Mouse (Mus musculus) midbrain, embryonic 14.5 days (tissue): Measurements from ENCODE around the gene Hnf4a. TPM values are rescaled to one million over a fixed set of nuclear protein-coding genes. Genes with fewer than 3 reads are reported as not detected.

Experiments used
- ATAC-seq: fragments of 200-750 bp; cut with Nextera tagmentation; 2 replicates; pipeline ENCODE4 v1.8.0; 2017; ENCODE audit warnings: moderate number of reproducible peaks, moderate library complexity; ENCODE audit not compliant: low FRiP score, low TSS enrichment
- DNase-seq: peaks from one replicate; pipeline ENCODE4 v3.0.0-alpha.2; 2015
- H3K27ac ChIP-seq: fragments of 300-500 bp; sonication (generic); replicated peaks from 2 replicates; pipeline ENCODE4 v1.5.1; 2014; ENCODE audit warnings: mild to moderate bottlenecking, low read depth, low read length, moderate library complexity
- H3K27me3 ChIP-seq: fragments of 300-500 bp; sonication (generic); 2 replicates; pipeline ENCODE4 v1.6.1; 2014; ENCODE audit warnings: low read length, control low read depth, mixed read lengths; ENCODE audit not compliant: control insufficient read depth, insufficient read depth
- H3K36me3 ChIP-seq: fragments of 300-500 bp; sonication (generic); 2 replicates; pipeline ENCODE4 v1.6.1; 2014; ENCODE audit warnings: low read length, control low read depth; ENCODE audit not compliant: control insufficient read depth, insufficient read depth
- H3K4me1 ChIP-seq: fragments of 300-500 bp; sonication (generic); 2 replicates; pipeline ENCODE4 v1.6.1; 2014; ENCODE audit warnings: mild to moderate bottlenecking, antibody characterized with exemption, low read length, control low read depth; ENCODE audit not compliant: control insufficient read depth, insufficient read depth
- H3K4me2 ChIP-seq: fragments of 300-500 bp; sonication (generic); 2 replicates; pipeline ENCODE4 v1.6.1; 2014; ENCODE audit warnings: mild to moderate bottlenecking, low read length, moderate library complexity
- H3K4me3 ChIP-seq: fragments of 300-500 bp; sonication (generic); replicated peaks from 2 replicates; pipeline ENCODE4 v1.5.1; 2014; ENCODE audit warnings: low read depth, low read length
- H3K9ac ChIP-seq: fragments of 300-500 bp; sonication (generic); replicated peaks from 2 replicates; pipeline ENCODE4 v1.6.1; 2014; ENCODE audit warnings: mild to moderate bottlenecking, low read length, moderate library complexity
- H3K9me3 ChIP-seq: fragments of 300-500 bp; sonication (generic); 2 replicates; pipeline ENCODE4 v1.6.1; 2016; ENCODE audit warnings: low read length, control low read depth, mixed read lengths; ENCODE audit not compliant: control insufficient read depth
- WGBS: fragments of 180-500 bp; shearing (Covaris S2); extraction: QIAGEN DNeasy Blood & Tissue Kit; methylation state at CpG from one replicate; pipeline ENCODE4 v1.1.7; 2014; 5-methylcytosine and 5-hydroxymethylcytosine counted together
- polyA plus RNA-seq: library from polyadenylated mRNA; unstranded; fragments of >200 nt; fragmentation: Nextera tagmentation; extraction: Ambion mirVana; gene quantifications from 2 replicates; pipeline ENCODE4 v1.2.1, GENCODE M21; 2014

Gene Hnf4a
- polyA plus RNA-seq, 1 experiment from 2014 or later = not detected

GRCm38 (mm10) chr2:163549786-163550185, 43.2 kb downstream of the Hnf4a start:
- Histone ChIP-seq H3K36me3 (no peaks in the 10 kb centered on the region), H3K27me3 (no peaks in the 10 kb centered on the region), H3K4me2 (no peak overlapping the region), H3K9me3 (no peaks in the 10 kb centered on the region), H3K27ac (no peak overlapping the region), H3K9ac (no peak overlapping the region), H3K4me1 (no peaks in the 10 kb centered on the region), H3K4me3 (no peak overlapping the region)
- WGBS = 39% methylated on average over 6 of the region's 6 CpGs
- DNase-seq = no peak
- ATAC-seq = no peak

- ATAC-seq = no peak
- Histone ChIP-seq H3K4me1 (no peaks in the 10 kb centered on the region), H3K9me3 (no peaks in the 10 kb centered on the region), H3K27ac (no peak overlapping the region), H3K9ac (no peak overlapping the region), H3K36me3 (no peaks in the 10 kb centered on the region), H3K27me3 (no peaks in the 10 kb centered on the region), H3K4me2 (no peak overlapping the region), H3K4me3 (no peak overlapping the region)
- 87% methylated on average over 8 of the region's 8 CpGs for whole genome bisulfite sequencing
- DNase-seq = no peak
Observed at GRCm38 (mm10) chr2:163552518-163552929, 45.9 kb downstream of the Hnf4a start.

DNA sequence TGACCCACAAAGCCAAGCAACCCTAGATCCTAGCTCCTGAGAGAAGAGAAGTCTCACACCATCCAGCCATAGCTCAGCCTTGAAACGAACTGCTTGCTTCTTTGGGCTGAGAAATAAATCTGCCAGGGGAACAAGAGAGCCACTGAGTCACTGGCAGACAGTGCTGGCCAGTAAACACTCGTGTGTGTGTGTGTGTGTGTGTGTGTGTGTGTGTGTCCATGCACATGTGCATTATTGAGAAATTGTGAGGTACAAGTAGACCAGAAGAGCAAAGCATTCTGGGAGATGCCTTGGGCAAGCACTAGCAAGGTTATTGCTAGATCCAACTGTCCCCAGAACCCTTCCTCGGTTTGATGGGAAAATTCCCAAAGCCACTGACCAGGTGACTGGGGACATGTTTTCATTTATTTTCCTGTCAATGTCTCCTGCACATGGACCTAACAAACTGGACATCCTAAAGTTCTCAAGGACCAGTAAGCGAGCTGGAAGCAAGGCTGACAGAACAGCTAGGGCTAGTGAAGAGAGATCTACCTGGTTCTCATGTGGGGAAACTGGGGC, 47.9 kb downstream of the Hnf4a start:
- Histone ChIP-seq H3K4me1 (no peaks in the 10 kb centered on the region), H3K4me3 (no peak overlapping the region), H3K9me3 (no peaks in the 10 kb centered on the region), H3K9ac (no peak overlapping the region), H3K27me3 (no peaks in the 10 kb centered on the region), H3K36me3 (no peaks in the 10 kb centered on the region), H3K27ac (no peak overlapping the region), H3K4me2 (no peak overlapping the region)
- DNase-seq (no peak), ATAC-seq (no peak)
- 77% methylated on average over 4 of the region's 4 CpGs for WGBS

DNA sequence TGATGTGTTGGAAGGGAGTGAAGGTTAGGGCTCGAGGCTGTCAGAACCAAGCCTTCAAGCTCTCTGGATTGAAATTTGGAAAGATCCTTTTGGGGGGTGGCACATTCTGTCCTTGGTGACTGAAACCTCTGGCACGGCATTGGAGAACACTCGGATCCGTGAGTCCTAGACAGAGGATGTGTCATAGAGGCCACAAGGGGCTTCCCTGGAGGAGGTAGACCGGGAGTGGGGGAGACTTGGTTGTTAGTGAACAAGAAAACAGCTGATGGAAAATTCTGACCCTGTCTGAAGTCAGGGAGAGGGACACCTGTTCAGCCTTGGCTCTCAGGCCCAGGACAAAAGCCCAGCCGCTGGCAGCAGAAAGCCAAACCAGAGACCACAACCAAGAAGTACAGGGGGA, 48.4 kb downstream of the Hnf4a start:
- H3K4me3 ChIP-seq = no peak overlapping the region
- no peaks in the 10 kb centered on the region for H3K9me3 ChIP-seq
- WGBS = 75% methylated on average over 6 of the region's 6 CpGs
- DNase-seq (no peak), ATAC-seq (no peak)
- no peak overlapping the region for H3K4me2 ChIP-seq
- no peak overlapping the region for H3K27ac ChIP-seq
- no peaks in the 10 kb centered on the region for H3K27me3 ChIP-seq
- no peaks in the 10 kb centered on the region for H3K36me3 ChIP-seq
- H3K4me1 ChIP-seq = no peaks in the 10 kb centered on the region
- no peak overlapping the region for H3K9ac ChIP-seq

DNA sequence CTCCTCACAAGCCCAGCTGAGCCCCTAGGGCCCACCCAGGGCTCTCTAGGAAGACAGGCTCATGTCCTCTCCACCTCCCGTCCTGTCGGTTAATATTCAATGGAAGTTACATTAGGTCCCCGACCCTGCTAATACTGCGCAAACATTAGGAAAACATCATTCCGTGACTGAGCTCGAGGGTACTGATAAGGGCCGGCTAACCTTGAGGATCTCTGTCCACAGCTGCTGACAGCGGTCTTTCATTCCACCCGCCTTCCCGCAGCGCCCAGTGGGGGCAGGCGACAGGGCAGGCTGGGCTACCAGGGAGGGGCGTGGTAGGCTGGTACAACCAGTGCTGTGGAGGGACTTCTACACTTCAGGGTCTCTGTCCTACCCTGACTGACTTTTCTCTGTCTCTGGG, 48.8 kb downstream of the Hnf4a start:
- Histone ChIP-seq H3K27ac (no peak overlapping the region), H3K4me3 (no peak overlapping the region), H3K27me3 (no peaks in the 10 kb centered on the region), H3K9me3 (no peaks in the 10 kb centered on the region), H3K9ac (no peak overlapping the region), H3K4me2 (no peak overlapping the region), H3K36me3 (no peaks in the 10 kb centered on the region), H3K4me1 (no peaks in the 10 kb centered on the region)
- WGBS = 79% methylated on average over 13 of the region's 13 CpGs
- ATAC-seq (no peak), DNase-seq (no peak)

DNA sequence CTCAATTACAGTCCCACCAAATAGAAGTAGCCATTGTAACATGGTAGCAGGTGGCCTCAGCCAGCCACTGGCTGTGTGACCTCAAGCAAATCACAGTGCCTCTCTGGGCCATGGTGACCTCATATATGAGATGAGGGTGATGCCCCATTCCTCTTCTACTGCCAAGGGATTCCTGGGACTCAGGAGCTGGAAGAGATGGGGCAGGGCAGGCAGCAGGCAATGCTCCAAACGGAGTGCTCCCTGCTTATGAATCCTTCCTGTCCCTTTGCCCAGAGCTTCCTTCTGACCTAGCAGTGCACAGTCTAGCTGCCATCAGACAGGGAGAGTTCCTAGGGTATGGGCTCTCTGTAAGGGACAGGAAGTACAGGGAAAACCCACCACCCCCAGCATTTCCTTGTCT, 51.9 kb downstream of the Hnf4a start:
- H3K4me2 ChIP-seq = no peak overlapping the region
- no peak overlapping the region for H3K27ac ChIP-seq
- H3K9ac ChIP-seq = no peak overlapping the region
- ATAC-seq (no peak), DNase-seq (no peak)
- no peaks in the 10 kb centered on the region for H3K9me3 ChIP-seq
- no peaks in the 10 kb centered on the region for H3K4me1 ChIP-seq
- WGBS = 77% methylated on average over 1 of the region's 1 CpGs
- no peaks in the 10 kb centered on the region for H3K36me3 ChIP-seq
- H3K27me3 ChIP-seq = no peaks in the 10 kb centered on the region
- H3K4me3 ChIP-seq = no peak overlapping the region

DNA sequence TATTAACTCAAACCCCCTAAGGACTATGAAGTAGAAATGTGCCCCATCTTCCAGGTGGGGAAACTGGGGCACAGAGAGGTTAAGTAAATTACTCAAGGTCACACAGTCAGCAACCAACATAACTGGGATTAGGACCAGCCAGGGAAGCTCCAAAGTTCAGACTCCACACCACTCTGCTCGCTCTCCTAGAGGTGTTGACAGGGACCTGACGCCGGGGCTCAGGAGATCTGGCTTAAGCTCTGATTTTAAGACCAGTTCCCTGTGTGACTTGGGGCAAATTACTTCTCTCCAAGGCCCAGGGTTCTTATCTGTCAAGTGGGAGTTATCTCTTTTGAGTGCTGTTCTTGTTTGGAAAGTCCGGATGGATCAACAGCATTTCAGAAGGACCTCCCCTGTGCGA, 52.6 kb downstream of the Hnf4a start:
- H3K36me3 ChIP-seq = no peaks in the 10 kb centered on the region
- no peak overlapping the region for H3K4me2 ChIP-seq
- H3K4me3 ChIP-seq = no peak overlapping the region
- DNase-seq (no peak), ATAC-seq (no peak)
- H3K9ac ChIP-seq = no peak overlapping the region
- H3K9me3 ChIP-seq = no peaks in the 10 kb centered on the region
- no peak overlapping the region for H3K27ac ChIP-seq
- no peaks in the 10 kb centered on the region for H3K27me3 ChIP-seq
- H3K4me1 ChIP-seq = no peaks in the 10 kb centered on the region
- 84% methylated on average over 5 of the region's 5 CpGs for WGBS

DNA sequence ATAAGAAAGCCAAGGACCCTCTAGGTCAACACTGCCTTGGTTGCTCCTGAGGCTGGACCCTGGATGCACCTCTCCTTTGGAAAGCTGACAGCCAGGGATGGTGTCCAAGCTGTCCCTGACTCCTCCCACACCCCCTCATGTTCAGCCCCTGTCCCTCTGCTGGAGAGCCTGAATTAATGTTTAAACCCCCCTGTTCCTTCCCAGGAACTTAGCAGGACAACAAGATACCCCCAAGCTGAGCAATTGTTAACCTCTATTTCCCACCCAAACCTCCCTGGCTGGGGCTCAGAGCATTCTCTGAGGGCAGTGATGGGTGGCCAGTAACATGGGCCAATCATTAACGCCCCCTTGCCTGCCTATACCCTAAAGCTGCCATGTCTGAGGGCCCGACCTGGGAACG, 53.6 kb downstream of the Hnf4a start:
- no peak for ATAC-seq
- H3K27ac ChIP-seq = no peak overlapping the region
- H3K36me3 ChIP-seq = no peaks in the 10 kb centered on the region
- H3K27me3 ChIP-seq = no peaks in the 10 kb centered on the region
- no peak for DNase-seq
- no peaks in the 10 kb centered on the region for H3K9me3 ChIP-seq
- H3K4me3 ChIP-seq = no peak overlapping the region
- no peak overlapping the region for H3K9ac ChIP-seq
- H3K4me1 ChIP-seq = no peaks in the 10 kb centered on the region
- WGBS = 79% methylated on average over 3 of the region's 3 CpGs
- no peak overlapping the region for H3K4me2 ChIP-seq

DNA sequence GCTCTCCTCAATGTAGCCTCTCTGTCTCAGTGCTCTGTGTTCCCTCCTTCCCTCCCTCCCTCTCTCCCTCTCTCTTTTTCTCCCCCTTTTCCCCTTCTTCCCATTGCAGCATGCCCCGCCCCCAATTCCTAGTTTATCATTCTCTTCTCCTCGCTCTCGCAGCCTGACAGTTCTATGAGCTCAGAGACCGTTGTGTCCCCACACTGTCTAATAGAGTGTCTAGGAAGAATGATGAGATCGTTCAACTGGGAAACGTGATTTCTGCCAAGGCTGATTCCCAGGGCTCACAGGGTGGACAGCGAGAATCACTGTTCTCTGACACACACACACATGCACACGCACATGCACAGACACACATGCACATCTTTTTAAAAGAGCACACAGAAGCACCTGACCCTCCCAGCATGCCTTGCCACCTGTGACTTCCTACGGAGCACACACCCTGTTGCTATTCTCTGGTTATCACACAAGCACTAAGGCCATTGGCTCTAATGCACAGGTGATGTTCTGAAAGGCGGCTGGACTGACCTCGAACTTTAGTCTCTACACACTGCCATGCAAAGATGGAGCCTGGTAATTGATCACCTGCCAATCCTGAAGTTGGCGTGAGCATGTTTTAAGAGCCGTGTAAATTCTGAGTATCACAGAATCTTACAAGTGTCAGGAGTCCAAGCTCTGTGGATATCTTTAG, 54.8 kb downstream of the Hnf4a start:
- H3K27ac ChIP-seq = no peak overlapping the region
- no peak overlapping the region for H3K4me3 ChIP-seq

More for the DNA sequence above, 54.8 kb downstream of the Hnf4a start:
- ATAC-seq (no peak), DNase-seq (no peak)
- Histone ChIP-seq H3K4me2 (no peak overlapping the region), H3K27me3 (no peaks in the 10 kb centered on the region), H3K9me3 (no peaks in the 10 kb centered on the region), H3K4me1 (no peaks in the 10 kb centered on the region), H3K9ac (no peak overlapping the region), H3K36me3 (no peaks in the 10 kb centered on the region)
- 79% methylated on average over 13 of the region's 13 CpGs for WGBS
